Mouse (Mus musculus) spleen, adult 2 months (tissue): ENCODE measurements at regions not wholly inside any gene's neighbourhood (a gene's known extent, or its start where the extent isn't known, plus 50 kb on each side); places are given as distances from the start of the nearest gene placed in this dataset.

Source experiments
- DNase-seq, 2 experiments: peaks; one replicate each; pipeline versions ENCODE4 v3.0.0 to v3.0.0-alpha.2; 2012 to 2021; ENCODE audit warnings: low spot score in 2 of 2, low read depth in 1 of 2
- H3K27ac ChIP-seq: fragments of 200-500 bp; 2 replicates; pipeline ENCODE4 v1.5.1; 2012; ENCODE audit warnings: low read length, inconsistent platforms; ENCODE audit not compliant: insufficient read depth
- H3K27me3 ChIP-seq: fragments of 200-500 bp; 2 replicates; pipeline ENCODE4 v1.6.1; 2012; ENCODE audit warnings: mild to moderate bottlenecking, moderate library complexity, low read length, inconsistent platforms; ENCODE audit not compliant: control insufficient read depth, insufficient read depth
- H3K36me3 ChIP-seq: fragments of 200-500 bp; 2 replicates; pipeline ENCODE4 v1.6.1; 2012; ENCODE audit warnings: mild to moderate bottlenecking, low read length, inconsistent platforms; ENCODE audit not compliant: control insufficient read depth, insufficient read depth
- H3K4me1 ChIP-seq: fragments of 200-500 bp; 2 replicates; pipeline ENCODE4 v1.6.1; 2011; ENCODE audit warnings: inconsistent platforms; ENCODE audit not compliant: control insufficient read depth, insufficient read depth, insufficient read length
- H3K4me3 ChIP-seq: fragments of 200-500 bp; 2 replicates; pipeline ENCODE4 v1.5.1; 2011; ENCODE audit warnings: mild to moderate bottlenecking, inconsistent platforms; ENCODE audit not compliant: insufficient read depth, insufficient read length; ENCODE audit errors: extremely low read depth
- CTCF ChIP-seq: fragments of 200-500 bp; IDR thresholded peaks from 2 replicates; pipeline ENCODE4 v1.5.1; 2011; ENCODE audit warnings: mild to moderate bottlenecking, inconsistent platforms; ENCODE audit not compliant: insufficient read depth, insufficient read length, insufficient replicate concordance; ENCODE audit errors: extremely low read depth
- POLR2A ChIP-seq: fragments of 200-500 bp; IDR thresholded peaks from 2 replicates; pipeline ENCODE4 v1.6.1; 2011; ENCODE audit warnings: low read depth, low read length, inconsistent platforms
- WGBS: fragments of 180-500 bp; shearing (Covaris S2); methylation state at CpG from one replicate; pipeline ENCODE4 v1.1.7; 2018; 5-methylcytosine and 5-hydroxymethylcytosine counted together

GRCm38 (mm10) chr6:31061813-31062212 is 102.9 kb upstream of the Klf14 start:
- WGBS, result 97% methylated on average over 4 of the region's 4 CpGs
- H3K4me1 ChIP-seq, result no peaks in the 10 kb centered on the region
- no peak for TF ChIP-seq CTCF
- H3K27ac ChIP-seq, result no peak overlapping the region
- no peak for DNase-seq
- H3K27me3 ChIP-seq, result no peaks in the 10 kb centered on the region
- no peak overlapping the region for H3K4me3 ChIP-seq
- peaks cover 61% of the 10 kb centered on the region for H3K36me3 ChIP-seq

- H3K27me3 ChIP-seq, result no peaks in the 10 kb centered on the region
- 82% methylated on average over 9 of the region's 9 CpGs for WGBS
- TF ChIP-seq POLR2A (no peak), CTCF (no peak)
- H3K36me3 ChIP-seq, result peaks cover 57% of the 10 kb centered on the region
- H3K27ac ChIP-seq, result no peak overlapping the region
- H3K4me3 ChIP-seq, result no peak overlapping the region
- H3K4me1 ChIP-seq, result no peaks in the 10 kb centered on the region
- DNase-seq, result no peak
These were observed 106.5 kb upstream of the Klf14 start for GRCm38 (mm10) chr6:31065419-31065818.

DNA sequence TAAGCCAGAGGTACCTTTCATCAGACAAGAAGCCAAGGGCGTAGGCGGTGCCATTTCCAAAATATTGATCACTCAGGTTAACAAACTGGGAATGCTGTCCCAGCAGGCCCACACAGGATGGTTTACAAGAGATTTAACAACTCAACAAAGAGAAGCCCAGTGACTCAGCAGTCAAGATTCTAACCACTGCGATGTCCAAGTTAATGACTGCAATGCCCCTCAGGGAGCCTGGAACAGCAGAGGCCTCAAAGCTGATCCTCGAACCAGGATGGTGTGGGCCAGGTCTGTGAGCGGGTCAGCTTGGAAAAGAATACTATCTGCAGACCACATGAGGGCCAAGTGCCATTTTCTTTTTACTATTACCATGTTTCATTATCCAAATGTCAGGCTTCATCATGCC is 108.0 kb upstream of the Klf14 start:
- no peak overlapping the region for H3K4me3 ChIP-seq
- TF ChIP-seq CTCF (no peak), POLR2A (no peak)
- no peak for DNase-seq
- no peak overlapping the region for H3K27ac ChIP-seq
- 97% methylated on average over 5 of the region's 5 CpGs for WGBS
- peaks cover 51% of the 10 kb centered on the region for H3K36me3 ChIP-seq
- no peaks in the 10 kb centered on the region for H3K4me1 ChIP-seq
- H3K27me3 ChIP-seq, result no peaks in the 10 kb centered on the region

DNA sequence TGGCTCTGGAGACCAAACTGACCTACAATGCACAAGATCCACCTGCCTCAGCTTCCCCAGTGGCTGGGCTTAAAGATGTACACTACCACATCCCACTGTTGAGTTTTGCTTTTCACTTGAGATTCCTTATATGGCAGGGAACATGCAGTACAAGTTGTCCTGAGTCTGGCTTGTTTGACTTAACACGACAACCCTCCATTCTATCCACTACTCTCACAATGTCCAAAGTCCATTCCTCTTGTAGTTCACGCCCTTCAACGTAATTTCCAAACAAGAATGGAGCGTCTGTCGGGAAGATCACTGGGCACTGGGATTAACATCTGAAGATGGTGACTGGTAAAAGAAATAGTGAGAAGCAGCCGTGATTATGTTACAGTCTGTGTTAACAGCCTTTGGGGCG is 108.6 kb upstream of the Klf14 start:
- Histone ChIP-seq H3K4me3 (no peak overlapping the region), H3K27ac (no peak overlapping the region), H3K27me3 (no peaks in the 10 kb centered on the region), H3K36me3 (peaks cover 46% of the 10 kb centered on the region), H3K4me1 (no peaks in the 10 kb centered on the region)
- WGBS, result 94% methylated on average over 7 of the region's 7 CpGs
- DNase-seq, result no peak
- TF ChIP-seq POLR2A (no peak), CTCF (no peak)

GRCm38 (mm10) chr6:31069243-31069642 is 110.4 kb upstream of the Klf14 start:
- Histone ChIP-seq H3K27me3 (no peaks in the 10 kb centered on the region), H3K27ac (no peak overlapping the region), H3K4me1 (no peaks in the 10 kb centered on the region), H3K36me3 (peaks cover 39% of the 10 kb centered on the region), H3K4me3 (no peak overlapping the region)
- 90% methylated on average over 13 of the region's 13 CpGs for WGBS
- DNase-seq, result no peak
- no peak for TF ChIP-seq POLR2A
- TF ChIP-seq CTCF, result no peak

DNA sequence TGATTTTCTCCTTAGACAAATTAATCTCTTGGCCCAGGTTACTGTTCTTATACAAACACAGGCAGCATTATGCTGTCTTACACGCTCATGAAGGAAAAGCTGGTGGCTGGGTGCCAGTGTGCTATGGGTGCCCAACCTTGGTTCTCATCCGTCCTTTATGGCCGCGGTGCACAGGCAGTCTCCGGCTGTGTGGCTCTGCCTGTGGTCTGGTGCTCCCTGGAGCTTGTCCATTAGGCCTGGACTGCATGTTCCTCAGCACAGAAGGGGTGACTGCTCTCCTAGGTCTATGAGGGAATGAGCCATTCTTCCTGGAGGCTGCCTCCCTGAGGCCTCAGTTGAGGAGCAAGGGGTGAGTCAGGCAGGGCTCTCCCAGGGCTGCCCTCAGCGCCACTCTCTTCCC is 111.7 kb upstream of the Klf14 start:
- Histone ChIP-seq H3K27me3 (no peaks in the 10 kb centered on the region), H3K36me3 (peaks cover 40% of the 10 kb centered on the region), H3K4me3 (no peak overlapping the region), H3K27ac (no peak overlapping the region), H3K4me1 (no peaks in the 10 kb centered on the region)
- WGBS, result 91% methylated on average over 6 of the region's 6 CpGs
- DNase-seq, result no peak
- no peak for TF ChIP-seq CTCF
- TF ChIP-seq POLR2A, result no peak

DNA sequence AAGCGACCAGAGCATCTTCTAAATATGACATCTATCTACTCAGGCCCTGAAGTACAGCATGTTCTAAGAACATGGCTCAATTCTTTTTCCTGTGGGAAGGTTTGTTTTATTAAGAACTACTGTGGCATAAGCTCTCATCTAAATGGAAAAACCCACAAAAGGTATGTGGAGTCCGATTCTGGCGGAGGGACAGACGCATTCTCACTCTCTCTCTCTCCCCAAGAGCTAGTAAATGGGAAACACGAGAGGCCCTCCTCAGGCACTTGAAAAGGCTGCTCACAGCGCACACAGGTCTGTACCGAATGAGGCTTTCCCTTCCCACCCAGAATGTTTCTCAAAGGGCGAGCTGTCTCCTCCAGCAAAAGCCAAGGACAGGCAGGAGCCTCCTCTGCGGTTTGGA is 112.1 kb upstream of the Klf14 start:
- DNase-seq, result no peak
- Histone ChIP-seq H3K4me3 (no peak overlapping the region), H3K27ac (no peak overlapping the region), H3K4me1 (peaks cover 1% of the 10 kb centered on the region; the same call in 1 of the 2 replicates), H3K36me3 (peaks cover 36% of the 10 kb centered on the region), H3K27me3 (no peaks in the 10 kb centered on the region)
- TF ChIP-seq CTCF, result no peak
- TF ChIP-seq POLR2A, result no peak
- WGBS, result 94% methylated on average over 9 of the region's 9 CpGs
